Mouse (Mus musculus): ENCODE measurements at regions not wholly inside any gene's neighbourhood (a gene's known extent, or its start where the extent isn't known, plus 50 kb on each side); places are given as distances from the start of the nearest gene placed in this dataset.

- no peak for TF ChIP-seq CTCF (IDR thresholded peaks at IDR 0.05; ENCODE audit: low read depth, low read length)
- TF ChIP-seq POLR2A (IDR thresholded peaks at IDR 0.05; ENCODE audit: extremely low read depth, insufficient read depth, low read length): no peak
Measured at GRCm38 (mm10) chrX:7474831-7475230, 98.6 kb upstream of the Foxp3 start.
